Mouse (Mus musculus) urinary bladder, postnatal 14 days (tissue): ENCODE results near the gene Rph3al.

Experiments used
- DNase-seq: peaks from one replicate; pipeline ENCODE4 v3.0.0; 2021; ENCODE audit warnings: low spot score

The Rph3al gene

DNA sequence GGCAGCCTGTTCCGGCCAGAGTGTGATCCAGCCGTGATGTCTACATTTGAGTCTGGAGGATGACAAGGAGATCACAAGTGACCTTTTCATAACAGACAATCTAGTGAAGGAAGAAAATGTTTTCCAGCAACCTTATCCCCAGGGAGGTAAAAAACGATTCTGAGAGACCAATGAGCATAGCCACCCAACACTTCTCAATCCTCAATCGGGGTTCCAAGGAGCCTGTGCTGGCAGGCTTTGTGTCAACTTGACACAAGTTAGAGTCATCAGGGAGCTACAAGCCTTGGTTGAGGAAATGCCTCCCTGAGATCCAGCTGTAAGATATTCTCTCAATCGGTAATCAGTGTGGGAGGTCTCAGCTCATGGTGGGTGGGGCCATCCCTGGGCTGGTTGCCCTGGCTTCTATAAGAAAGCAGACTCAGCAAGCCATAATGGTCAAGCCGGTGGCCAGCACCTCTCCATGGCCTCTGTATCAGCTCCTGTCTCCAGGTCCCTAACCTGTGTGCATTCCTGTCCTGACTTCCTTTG, at the start of gene Rph3al:
Rph3al (minus strand) TSS at position 51 of the 528 bp plus-strand sequence.
- DNase-seq, result peak; percentile 28

DNA sequence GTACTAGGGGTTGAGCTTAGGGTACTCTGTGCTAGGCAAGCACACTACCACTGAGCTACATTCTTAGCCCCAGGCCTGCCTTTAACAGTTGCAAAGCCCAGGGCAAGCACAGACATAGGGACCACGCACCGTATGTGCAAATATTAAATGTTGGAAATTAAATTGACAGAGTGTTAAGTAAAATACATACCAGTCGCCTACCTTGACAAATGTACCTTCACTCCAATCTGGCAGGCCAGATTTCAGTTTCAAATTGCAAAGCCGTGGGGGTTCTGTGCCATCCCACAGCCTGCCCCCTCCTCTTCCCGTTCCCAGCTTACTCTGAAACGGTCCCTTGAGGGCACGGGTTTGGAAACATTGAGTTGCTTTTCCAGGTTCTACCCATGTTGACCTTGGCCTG, 47.7 kb upstream of the Rph3al start:
- no peak for DNase-seq

DNA sequence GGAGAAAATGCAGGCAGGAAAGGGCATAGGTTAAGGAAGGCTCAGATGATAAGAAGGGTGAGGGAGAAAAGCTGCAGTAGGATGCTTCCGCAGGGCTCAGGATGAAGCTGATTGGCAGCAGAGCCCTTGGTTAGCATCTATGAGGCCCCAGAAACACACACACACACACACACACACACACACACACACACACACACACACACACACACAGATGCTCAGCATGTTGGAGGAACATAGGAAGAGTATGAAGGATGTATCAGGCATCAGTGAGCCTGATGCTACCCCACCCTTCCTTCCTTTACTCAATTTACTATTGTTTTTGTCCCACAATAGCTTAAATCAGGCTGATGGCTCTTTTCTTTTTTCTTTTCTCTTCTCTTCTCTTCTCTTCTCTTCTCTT, 46.4 kb upstream of the Rph3al start:
- no peak for DNase-seq

DNA sequence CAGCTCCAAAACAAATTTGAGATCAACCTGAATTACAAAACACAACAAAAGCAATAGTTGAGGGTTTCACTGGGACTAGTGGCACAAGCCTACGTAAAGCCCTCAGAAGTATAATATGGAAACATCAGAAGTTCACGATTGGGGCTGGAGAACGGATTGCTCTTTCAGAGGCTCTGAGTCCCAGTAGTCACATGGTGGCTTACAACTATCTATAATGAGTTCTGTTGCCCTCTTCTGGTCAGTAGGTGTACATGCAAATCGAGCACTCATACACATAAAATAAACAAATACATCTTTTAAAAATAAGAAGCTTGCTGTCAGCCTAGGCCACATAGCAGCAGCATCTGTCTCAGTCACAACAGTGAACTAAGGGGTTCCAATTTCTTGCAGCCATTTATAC, 45.0 kb upstream of the Rph3al start:
- DNase-seq, result no peak

DNA sequence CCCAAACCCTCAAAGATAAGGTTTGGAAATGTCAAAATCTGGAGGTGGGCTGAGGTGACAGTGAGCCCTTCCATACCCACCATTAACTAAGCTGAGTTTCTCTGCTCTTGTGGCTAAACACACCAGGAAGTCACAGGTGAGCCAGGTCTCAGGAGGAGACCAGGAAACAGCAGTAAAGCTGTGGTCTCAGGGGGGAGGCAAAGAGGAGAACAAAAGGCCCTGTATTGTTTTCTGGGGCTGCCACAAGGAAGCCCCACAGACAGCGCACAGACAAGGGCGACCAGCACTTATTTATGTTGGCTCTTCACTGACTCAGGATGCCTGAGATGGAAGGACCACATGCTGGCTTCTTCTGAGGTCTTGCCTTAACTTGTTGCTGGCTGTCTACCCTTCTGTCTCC, 42.2 kb upstream of the Rph3al start:
- no peak for DNase-seq

DNA sequence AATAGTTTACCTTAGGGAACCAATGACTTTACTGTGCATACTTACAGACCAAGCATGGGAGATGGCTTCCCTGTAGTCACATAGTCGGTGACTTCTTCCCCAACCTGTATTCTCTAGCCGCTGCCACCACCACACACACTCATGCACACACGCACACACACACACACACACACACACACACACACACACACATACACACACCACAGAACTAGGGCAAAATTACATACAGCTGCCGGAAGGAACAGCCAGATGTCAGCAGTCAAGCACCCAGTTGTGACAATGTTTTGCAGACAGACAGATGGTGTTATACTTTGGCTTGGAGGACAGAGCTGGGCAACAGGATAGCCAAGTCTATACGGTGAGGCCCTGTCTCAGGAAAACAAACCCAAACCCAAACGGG, 39.8 kb upstream of the Rph3al start:
- DNase-seq, result no peak

DNA sequence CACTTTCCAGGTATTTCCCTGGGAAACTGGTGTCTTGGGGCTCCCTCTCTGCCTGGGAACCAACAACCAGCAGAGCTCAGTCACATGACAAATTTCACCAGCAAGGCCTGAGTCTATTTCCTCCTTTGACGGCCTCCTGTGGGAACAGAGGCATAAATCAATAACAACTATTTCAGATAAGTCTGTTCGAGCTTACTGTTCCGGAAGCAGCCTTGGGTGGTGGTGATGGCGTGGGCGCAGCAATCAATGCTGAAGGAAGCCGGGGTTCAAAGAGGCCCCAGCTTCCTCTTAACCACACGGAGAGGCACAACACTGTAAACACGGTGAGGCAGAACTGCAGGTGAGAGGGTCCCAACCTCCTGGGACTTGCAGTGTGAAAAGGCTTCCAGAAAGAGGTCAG, 38.5 kb upstream of the Rph3al start:
- DNase-seq, result no peak

DNA sequence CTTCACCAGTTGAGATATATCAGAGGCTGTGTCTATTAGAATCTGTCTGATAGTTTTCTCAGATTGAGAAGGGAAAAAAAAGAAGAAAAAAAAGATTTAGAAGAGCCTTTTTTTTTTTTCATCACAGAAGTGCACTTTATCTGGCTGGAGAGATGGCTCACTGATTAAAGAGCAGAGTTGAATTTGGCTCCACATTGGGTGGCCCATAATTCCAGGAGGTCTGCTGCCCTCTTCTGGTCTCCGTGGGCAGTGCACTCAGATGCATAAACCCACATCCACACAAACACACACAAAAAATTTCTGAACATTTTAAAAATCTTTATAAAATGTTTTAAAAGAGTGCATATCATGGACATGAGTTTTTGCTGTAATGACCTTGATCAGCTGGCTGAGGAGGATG, 35.8 kb upstream of the Rph3al start:
- DNase-seq, result no peak

DNA sequence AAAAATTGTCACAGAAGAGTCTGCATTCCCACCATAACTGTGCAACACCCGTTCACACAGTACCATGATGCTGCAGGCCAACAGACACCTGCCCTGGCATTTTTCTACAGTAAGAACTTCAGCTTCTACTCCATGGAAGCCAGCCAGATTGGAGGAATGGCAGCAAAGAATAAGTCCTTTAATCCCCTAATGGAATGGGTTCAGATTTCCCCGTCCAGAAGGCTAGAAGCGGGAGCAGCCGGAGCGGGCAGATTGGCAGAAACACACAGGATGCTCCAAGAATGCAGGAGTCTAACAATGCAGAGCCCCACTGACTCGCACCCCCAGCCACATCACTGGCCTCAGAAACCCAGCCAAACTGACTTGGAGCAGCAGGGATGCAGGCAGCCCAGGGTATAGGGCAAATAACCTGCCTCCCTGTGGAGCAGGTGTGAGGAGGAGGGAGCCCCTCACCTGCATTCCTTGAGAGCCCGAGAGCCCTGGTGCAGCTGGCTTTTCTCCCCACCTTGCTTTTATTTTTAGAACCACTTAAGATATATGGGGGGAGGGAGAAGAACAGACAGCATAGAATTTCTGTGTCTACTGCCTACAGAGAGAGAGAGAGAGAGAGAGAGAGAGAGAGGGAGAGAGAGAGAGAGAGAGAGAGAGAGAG, 34.8 kb upstream of the Rph3al start:
- no peak for DNase-seq

DNA sequence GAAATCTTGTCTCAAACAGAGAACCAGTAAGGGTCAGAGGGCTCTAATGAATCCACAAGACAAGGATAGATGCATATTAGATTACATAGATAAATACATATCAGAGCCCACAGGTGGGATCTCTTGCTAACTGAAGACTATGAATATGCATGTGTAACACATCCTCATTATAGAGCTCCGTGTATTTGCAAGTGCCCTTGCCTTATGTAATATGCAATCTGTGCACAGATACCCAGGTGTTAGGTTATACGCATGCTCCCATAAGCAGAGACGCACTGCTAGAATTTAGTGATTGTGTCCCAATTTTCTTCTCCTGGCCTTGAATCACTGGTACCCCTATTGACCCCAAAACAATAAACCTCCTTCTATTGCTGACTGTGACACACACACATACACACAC, 34.0 kb upstream of the Rph3al start:
- DNase-seq, result no peak

DNA sequence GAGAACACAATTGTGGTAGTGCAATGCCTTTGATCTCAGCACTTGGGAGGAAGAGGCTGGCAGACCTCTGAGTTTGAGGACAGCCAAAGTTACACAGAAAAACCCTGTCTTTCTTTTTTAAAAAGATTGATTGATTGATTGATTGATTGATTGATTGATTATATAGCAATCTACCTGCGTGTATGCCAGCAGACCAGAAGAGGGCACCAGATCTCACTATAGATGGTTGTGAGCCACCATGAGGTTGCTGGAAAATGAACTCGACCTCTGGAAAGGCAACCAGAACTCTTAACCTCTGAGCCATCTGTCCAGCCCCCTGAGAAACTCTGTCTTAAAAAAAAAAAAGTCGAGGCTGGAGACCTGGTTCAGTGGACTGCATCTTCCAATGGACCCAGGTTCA, 32.4 kb upstream of the Rph3al start:
- DNase-seq, result no peak

DNA sequence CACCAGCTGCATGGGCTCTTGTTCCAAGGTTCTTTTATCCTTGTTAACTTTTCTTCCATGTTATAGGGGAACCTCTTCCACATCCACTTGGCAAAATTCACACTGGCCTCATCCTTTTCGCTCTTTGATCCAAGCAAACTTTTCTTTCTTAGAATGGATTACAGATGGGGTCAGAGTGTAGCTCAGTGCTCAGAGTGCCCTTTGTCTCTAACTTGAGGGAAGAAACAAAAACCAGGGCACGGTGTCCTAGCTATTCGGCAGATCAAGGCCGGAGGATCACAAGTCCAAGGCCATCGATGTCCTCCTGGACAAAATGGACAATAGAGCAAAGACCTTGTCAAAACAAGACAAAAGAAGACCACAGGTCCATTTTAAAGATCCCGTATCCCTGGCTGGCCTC, 30.5 kb upstream of the Rph3al start:
- DNase-seq, result no peak

DNA sequence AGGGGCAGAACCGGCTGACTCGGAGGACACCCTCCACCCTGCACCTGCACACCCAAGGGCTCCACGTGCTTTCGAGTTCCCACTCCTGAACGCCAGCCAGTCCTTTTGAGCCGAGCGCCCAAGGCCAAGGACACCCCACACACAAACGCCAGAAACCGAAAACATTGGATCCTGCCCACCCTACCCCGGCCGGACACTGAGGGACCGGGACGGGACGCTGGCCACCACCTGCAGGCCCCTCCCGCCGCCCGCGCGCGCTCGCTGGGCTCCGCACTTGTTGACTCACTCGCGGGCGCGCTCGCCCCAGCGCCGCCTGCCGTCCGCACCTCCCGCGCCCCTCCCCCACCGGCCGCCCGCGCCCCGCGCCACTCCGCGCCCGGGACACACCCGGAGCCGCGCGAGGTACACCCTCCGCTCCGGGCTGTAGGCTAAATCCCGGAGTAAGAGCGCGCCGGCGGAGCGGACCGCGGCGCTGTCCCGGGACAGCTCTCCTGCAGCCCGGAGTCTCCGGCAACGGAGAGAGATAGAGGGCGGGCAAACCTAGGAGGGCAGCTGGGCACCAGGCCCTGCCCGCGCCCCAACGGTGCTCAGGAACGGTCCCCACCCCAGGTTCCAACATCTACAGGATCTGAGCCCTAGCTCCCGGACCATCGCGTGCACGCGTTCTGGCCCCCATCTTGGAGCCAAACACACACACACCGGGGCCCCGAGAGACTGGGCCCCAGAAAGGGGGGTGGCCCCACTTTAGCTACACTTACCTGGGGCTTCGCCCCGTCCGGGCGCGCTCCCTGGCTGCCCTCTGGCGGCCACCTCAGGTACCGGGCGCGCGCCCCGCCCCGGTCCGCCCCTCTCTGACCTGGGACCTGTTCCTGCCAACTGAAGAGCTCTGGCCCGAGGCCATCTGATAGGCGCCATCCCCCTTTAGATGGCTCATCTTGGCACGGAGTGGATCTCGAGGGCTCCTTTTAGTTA, 28.5 kb upstream of the Rph3al start:
- DNase-seq, result peak; percentile 84

DNA sequence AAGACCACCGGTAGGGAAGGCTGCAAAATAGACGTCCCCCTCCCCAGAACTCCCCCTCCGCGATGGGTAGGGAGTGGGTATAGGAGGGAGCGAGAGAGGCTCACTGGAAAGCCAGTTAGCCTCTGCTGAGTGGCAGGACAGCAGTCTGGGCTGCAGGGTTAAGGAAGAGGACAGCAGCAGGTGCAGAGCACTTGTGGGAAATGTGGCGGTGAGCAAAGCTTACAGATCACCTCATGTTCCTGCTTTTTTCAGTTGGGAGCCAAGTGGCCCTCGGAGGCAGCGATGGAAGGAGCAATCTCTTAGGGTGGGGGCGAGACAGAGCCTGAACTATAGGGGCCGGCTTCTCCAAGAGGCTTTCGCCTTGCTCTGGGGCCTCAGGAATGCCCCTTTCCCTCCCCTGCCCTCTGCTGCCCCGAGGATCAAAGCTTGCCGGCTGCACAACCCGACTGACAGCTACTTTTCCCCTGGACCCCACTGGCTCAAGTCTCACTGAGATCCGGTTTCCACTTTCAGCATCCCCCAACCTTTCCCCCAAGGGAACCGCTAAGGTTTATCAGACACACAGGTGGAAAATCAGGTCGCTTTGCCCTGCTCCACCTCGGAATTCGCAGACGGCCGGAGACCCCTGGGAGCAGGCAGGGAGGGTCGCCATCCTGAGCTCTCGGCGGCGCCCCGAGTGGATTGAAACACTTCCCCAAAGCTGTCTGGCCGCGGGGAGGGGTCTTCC, 27.6 kb upstream of the Rph3al start:
- DNase-seq, result no peak

DNA sequence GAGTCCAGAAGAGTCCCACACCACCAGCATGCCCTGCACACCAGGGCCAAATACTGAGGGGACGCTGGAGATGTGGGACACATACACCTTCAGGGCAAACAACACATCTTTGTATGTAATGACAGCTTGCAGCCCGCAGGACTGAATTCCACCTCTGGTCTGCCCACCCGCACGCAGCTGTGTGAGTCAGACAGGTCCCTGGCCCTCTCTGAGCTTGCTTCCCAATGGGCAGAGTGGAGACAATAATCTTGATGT, 26.2 kb upstream of the Rph3al start:
- no peak for DNase-seq

DNA sequence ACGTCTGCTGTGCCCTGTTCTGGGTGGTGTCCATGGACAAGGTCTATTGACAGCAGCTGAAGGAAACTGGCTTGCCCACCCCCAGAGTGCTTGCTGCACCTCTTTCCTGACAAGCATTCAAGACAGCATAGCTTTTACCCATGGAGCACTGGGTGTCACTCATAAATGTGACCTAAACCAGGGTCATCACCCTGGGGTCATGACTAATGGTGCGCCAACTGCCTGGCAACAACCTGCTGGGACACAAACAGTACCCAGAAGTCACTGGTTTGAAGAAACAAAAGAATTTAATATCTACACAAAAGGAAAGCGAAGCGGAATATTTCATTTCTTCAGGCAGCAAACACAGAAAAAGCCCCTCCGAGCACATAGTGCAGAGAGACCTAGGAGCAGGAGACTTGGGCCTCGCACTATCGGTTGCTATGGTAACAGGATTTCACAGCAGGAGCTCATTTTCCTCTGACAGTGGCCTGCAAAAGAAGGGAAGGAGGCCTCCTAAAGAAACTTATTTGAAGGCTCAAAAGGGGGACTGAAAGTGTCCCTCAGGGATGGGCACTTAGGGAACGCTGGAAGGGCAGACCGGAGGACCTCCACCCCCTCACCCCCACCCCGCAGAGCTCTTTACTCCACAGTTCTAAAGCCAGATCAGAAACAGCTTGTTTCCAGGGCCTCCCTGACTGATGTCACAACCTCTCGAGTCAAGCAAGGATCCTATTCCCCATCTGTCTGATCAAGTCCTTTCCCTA, 25.7 kb upstream of the Rph3al start:
- DNase-seq, result no peak

DNA sequence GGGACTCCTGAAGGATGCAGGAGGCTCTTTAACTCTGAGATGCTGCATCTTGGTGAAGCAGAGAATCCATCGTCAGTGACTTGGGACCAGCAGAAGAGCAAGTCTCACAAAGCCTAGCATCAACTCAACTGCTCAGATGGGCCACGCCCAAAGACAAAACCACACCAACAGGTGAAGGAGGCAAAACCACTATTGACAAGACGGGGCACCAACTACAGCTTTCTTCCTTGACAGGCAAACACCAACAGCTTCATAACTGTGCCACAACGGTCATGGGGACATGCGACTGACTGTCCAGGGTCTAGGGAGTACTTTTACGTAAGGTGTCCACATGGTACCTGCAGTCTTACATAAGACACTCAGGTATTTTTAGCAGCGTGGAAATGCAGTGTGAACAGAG, 23.6 kb upstream of the Rph3al start:
- DNase-seq, result no peak

DNA sequence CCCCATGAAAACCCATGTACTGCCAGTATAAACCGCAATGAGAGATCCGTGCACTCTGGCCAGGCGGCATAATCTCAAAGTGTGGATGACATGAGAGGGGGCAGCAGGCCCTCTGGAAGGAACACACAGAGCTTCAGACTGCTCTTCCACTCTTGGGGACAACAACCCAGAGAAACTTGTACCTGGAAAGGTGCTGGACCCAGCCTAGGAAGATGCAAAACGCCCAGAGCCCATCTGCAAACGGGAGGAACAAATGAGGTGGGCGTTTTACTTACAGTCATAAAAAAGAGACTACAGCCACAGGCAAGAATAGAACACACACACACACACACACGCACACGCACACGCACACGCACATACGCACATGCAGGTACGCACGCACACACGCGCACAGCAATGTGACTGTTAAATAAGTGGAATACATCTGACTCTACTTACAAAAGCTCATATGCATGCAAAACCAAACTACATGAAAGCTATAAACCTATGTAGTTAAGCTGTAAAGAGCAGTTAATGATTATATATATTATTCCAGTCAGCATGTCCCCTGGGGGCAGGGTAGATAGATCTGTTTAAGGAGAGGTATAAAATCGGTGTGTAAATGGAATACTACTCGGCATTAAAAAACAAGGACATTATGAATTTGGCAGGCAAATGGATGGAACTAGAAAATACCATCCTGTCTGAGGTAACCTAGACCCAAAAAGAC, 19.0 kb upstream of the Rph3al start:
- DNase-seq, result no peak

DNA sequence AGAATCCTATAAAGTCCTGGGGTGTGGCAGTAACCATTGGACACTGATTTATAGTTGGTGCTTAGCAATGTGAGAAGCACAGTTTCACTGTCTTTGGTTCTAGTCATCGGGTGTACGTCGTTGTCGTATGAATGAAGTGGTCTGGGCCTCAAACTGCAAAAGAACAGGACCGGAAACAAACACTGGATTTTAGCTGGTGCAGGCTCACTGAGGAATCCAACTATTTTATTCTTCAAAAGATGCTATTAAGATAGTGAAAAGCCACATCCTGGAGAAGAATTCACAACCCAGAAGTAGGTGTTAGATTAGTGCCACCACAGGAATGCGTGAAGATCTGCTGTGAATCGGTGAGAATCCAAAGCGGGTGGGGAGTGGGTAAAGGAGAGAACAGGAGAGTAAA, 18.4 kb upstream of the Rph3al start:
- DNase-seq, result no peak

DNA sequence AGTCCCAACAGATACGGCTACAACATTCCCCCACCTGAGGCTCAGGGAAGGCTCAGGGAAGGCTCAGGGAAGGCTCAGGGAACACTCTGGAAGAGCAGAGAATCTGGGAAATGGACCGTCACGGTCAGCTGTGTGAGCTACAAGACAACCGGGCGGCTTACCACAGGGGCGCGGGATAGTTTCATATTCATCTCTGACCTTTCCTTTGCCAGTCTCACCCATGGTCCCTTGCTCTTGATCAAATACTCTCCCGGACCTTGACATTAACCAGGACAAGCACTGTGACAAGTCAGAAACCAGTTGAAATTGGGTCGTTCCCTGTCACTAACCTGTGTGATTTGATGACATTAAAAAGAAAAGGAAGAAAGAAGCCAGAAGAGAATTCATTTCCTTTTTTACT, 16.7 kb upstream of the Rph3al start:
- DNase-seq, result no peak

DNA sequence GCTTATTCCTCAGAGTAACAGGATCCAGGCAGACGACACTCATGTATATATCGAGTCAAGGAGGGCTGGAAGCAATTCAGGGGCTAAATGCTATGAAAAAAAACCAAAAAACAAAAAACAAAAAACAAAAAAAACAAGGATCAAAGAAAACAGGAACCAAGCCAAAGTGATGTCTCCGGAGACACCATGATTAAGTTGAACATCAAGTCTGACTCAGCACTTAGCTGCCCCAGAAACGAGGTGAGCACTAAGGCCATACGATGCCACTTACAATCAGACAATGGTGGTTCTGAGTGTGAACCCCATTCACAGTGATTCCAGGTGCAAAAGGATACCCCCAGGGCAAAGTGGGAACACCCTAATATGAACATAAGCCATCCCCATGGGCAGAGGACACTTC, 13.7 kb upstream of the Rph3al start:
- no peak for DNase-seq

DNA sequence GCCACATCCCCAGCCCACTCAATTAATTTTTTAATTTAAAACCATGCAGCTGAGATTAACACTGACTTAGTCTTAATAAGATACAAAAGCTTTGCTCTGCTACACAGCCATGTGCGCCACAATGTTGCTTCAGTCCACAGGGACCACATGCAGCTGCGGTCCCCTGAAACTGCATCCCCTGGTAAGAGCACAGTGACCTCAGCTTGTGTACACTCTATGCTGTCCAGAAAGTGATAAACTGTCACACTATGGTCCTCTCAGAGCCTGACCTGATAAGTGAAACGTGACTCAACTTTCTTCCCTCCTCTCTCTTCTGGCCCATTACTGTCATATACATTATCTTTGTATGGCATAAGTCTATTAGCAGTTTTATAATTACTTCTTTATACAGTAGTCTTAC, 12.2 kb upstream of the Rph3al start:
- DNase-seq, result no peak
